Mouse (Mus musculus) kidney, adult 18-20 months (tissue): ENCODE results near the gene Hist1h2bh.

Experiments
- DNase-seq: peaks from one replicate; pipeline ENCODE4 v3.0.0; 2021

Hist1h2bh gene

DNA sequence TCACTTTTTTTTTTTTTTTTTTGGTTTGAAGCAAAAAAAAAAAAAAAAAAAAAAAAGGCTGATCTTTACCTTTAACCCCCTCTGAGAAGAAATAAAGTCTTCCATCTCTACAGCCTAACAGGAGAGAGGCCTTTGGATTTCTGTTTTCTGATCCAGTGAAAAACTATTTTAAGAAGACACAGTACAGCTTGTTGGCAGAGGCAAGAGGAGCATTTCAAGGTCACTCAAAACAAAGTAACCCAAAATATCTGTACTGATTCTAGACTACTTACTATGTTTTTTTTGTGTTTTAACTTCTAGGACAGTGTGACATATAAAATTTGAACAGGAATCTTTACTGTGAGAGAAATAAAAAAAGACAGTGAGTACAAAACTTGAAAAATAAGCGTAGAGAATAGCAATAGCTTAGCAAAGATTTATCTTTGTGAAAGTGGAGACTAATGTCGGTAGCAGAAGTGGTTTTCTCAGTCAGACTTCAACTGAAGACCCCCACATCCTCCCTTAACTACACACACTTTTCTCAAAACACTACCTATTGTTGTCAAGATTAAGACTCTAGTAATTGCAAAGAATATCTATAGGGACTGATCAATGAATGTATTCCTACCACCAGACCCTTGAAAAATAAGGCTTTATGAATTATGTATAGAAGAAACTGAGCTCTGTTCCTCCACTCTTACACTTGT is 13.6 kb downstream of the Hist1h2bh start:
- DNase-seq, result no peak

DNA sequence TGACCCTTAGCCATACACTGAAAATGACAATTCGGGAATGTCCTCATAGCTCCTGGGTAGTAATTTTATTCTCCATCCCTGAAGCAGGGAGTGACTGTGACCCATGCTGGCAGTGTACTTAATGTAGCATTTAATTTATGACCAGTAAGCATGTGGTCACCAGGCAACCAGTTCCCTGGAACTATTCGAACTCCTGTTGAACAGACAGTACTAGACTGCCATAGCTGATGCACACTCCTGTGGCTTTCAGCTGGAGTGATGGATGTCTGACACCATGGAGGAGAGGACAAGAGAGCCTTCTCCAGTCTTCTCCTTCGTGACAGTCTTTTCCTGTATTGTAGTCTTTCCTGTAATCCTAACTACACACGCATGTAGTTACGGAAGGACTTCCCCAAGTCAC is 14.2 kb downstream of the Hist1h2bh start:
- DNase-seq, result no peak

DNA sequence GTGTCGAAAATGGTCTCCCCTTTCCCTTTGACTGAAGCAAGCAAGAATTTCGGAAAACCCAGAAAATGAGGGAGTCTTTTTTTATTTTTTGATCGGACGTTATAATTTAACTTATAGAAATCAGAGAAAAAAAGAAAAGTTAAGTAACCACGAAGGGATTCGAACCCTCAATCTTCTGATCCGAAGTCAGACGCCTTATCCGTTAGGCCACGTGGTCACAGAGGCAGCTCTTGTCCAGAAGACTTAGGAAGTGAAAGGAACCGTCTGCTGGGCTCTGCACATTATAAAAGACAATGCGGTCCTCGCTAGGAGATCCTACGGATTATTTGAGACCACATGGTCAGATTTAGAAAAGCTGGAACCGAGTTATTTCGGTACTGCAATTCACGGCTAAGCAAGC is 16.9 kb downstream of the Hist1h2bh start:
- peak; percentile 92 for DNase-seq

DNA sequence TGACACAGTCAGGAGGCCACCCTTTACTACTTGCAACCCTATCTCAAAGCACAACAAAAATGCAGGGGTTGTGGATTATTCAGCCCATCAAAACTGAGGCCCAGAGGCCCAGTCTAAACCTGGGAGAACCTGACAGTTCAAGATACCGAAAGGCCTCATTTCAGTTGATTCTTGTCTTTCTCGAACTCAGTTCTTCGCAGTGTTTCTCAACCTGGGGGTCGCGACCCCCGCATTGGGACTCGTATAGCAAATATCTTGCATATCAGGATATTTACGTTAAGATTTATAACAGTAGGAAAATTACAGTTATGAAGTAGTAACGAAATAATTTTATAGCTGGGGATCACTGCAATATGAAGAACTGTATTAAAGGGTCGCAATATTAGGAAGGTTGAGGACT is 17.3 kb downstream of the Hist1h2bh start:
- DNase-seq, result no peak

DNA sequence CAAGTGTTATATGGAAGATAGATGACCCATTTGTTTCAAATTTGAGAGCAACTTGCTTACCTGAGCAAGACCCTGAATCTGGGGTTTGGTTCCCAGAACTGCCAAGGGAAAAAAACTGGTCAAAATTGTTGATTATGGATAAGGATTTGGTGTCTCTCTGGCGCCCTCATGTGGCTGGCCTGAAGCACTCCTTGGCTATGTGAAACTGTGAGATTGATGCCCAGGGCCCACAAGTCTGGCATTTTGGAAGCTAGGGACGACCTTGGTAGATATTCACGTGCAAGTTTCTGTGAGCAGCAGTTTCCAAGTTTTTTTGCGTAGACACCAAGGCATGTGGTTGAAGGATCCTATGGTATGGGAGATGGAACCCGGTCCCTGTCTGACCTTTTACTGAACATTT is 18.5 kb downstream of the Hist1h2bh start:
- DNase-seq, result peak; percentile 65

DNA sequence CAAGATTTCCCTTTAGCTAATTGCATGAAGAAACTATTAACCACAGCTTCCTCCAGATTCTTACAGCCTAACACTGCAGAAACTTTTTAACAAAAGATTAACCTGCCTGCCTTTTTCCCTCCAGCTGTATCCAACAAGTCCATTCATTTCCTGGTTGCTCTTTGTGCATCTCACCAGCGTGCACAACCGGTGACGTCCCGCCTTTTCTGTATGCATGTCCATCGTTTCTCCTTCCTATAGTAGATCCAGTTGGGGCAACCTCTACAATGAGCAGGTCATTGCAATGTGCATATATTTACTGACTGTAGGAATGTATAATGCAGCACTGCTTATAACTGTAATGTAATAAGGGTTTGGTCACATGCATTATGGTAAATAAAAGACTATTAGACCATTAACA is 19.2 kb downstream of the Hist1h2bh start:
- no peak for DNase-seq

DNA sequence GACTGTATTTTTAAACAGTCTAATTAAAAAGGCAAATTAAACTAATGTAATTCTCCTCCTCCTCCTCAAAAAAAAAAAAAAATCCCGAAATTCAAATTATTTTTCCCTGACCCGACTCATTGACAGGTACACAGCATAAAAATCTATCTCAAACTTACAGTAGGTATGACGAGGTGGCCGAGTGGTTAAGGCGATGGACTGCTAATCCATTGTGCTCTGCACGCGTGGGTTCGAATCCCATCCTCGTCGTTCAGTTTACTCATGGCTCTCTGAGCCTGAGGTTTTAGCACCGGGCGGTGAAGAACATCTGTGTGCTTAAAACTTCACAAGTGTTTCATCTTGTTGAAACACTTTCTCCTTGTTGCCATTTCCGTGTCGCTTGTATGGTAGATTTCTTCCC is 21.5 kb downstream of the Hist1h2bh start:
- DNase-seq, result peak; percentile 81

DNA sequence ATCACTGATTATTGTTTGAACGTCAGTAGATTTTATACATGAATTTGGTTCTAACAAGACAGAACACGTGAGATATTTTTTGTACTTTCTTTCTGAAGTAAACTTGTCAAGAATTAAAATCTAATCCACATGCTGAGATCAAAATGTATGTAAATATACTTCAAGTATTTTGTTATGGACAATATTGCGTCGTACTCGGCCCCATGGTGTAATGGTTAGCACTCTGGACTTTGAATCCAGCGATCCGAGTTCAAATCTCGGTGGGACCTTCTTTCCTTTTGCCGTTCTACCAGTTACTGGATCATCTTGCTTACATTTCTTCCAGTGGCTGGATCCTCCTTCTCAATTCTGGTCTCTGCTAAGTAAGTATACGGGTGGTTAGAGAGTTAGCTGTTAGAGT is 23.8 kb downstream of the Hist1h2bh start:
- DNase-seq, result peak; percentile 83

DNA sequence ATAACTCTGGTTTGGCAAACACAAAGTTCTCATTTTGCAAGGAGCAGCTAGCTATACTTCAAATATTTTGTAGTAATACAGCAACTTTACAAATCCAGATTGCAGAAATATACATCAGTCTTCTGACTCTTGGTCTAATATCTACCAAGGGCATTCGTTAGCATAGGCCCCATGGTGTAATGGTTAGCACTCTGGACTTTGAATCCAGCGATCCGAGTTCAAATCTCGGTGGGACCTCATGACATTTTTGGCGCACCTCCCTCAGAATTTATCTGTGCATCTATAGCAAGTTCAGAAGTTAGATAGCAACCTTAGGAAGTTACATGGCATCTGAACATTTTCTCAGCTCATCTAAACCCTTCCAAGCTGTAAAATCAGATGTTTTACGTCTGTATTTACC is 24.3 kb downstream of the Hist1h2bh start:
- DNase-seq, result peak; percentile 82

DNA sequence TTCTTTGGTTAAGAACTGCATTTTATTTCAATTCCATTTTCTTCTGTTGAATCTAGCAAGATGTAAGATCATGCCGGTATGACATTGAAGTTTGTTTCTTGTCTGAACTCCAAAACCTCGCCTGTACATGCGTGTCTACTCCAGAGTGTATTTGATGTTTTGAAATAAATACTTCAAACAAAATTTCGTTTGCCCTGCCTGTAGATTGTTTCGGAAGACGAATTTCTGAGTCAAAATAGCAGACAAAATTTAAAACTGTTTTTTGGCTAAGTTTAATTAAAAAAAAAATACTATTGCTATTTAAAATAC is 24.9 kb downstream of the Hist1h2bh start:
- no peak for DNase-seq

DNA sequence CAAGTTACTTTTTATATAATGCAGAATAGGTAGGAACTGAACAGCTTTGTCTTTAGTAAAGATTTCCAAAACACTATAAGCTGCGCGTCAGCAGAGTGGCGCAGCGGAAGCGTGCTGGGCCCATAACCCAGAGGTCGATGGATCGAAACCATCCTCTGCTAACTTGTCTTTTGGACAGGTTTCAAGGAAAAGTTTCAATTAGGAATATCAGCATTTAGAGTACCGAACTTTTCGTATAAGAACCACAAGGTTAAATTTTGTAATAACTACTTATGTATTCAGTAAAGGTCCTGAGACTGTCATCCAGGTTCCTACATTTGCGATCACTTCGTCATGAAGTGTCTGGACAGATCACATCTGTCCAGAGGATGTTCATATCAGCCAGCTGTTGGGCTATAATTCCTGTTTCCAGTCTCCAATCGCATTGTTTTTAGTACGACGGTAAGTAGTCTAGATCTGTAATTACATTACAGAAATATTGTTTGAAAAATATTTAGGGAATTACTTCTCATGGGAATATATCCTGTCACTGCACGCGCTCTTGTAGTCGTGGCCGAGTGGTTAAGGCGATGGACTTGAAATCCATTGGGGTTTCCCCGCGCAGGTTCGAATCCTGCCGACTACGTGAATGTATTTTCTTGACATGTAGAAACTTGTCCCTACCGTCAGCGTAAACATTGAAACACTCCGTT is 25.4 kb downstream of the Hist1h2bh start:
- peak; percentile 94 for DNase-seq

DNA sequence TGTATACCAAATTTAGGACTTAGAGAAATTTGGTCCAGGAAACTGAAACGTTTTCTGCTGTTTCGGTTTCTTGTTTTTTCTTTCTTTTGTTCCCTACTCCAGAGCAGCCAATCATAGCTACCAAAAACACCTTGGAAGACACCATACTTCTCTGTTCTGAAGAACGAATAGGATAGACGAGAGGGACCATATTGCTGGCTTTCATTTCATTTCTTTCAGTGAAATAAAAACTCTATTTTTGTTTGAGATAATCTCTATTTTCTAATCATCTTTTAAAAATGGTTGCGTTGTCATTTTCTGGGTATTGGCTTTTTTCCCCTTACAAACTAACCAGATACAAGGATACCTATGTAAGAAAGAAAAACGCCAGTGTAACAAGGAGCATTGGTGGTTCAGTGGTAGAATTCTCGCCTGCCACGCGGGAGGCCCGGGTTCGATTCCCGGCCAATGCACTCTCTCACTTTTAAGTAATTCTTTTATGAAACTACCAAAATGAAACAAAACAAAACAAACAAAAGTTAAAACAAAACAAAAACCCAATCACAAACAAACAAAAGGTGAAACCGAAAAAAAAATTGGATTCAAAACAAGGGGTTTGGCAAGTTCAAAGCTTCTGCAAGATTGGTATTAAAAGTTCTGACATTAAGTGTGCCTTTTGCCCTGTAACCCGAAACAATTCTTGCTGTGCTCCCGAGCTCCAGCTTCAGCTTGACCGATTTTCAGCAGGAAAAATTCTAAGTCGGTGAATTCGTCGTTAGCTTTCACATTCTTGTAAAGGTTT is 26.2 kb downstream of the Hist1h2bh start:
- peak; percentile 90 for DNase-seq

DNA sequence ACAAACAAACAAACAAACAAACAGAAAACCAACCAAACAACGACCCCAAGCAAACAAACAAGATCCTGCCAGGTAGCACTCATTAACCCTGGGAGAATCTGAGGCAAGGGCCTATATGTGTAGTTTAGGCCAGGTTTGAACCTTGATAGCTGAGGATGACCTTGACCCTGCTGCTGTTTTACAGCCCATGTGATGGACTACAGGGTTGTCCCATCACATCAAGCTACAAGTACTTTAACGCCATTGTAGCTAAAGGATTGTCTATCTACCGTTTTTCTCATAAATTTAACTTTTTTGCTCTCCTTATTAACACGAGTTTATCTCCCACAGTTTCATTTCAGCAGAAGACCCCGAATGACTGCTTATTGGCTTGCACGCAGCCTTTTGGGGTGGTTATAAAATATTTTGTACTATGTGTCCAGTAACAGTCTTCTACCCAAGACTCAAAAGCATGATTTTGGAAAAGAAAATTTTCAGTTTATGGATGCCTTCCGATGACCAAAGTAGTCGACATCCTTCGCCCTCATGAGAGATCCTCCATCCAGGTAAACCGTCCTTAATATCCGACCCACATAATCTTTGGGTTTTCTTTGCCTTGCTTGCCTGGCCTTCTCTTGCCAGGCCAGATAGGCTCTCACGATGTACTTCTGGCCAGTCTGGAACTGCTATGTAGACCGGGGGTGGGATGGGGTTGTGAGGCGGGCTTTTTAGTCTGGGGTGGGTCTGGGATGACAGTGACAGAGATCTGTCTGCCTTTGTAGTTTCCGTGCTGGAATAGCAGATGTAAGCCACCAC is 27.2 kb downstream of the Hist1h2bh start:
- DNase-seq, result no peak

DNA sequence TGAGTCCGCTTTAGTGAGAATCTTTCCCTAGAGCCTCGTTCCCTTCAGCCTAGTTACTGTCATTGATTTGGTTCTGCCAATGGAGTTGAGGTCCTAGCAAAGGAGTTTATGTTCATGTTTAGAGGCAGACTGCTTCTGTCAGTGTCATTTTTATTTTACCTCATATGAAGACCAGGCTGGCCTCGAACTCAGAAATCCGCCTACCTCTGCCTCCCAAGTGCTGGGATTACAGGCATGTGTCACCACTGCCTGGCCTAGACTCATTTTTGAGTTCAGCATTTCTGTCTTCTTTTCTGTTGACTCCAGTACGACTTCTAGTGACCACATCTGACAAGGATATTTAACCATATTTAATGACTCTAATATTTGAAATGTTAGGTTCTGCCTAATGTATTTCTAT is 27.9 kb downstream of the Hist1h2bh start:
- DNase-seq, result no peak

DNA sequence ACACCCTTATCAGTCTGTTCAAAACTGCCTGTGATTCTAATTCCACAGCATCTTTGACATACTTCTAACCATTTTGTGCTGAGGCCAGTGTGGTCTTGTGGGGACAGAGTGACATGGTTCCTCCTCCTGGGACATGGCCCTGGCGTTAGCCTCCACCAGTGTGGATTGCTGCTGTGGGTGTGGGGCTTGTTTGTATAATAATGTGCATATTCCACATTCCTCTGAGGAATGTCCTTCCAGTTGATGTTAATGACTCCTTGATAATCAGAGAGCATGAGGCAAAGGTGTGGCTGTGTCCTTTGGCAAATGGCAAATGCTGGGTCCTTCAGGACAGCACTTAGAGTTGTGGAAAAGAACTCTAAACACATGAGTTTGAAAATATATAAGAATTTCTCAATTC is 29.7 kb downstream of the Hist1h2bh start:
- DNase-seq, result no peak

DNA sequence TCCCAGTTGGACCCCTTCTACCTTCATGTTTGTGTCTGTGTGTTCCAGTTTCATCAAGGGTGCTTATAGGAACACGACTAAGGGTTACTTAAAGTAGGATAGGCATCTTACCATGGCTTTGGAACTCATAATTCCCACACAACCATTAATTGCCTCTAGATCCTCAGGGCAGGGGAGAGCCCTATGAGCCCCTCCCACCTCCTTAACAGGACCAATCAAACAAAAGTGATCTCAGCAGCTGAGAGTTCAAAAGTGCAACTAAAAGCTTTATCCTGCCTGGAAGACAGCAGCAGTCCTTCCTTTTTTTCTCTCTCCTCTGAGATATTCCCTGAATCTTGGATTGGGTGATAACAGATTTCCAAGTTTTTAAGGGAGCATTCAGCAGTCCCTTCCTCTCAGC is 33.1 kb downstream of the Hist1h2bh start:
- DNase-seq, result no peak

DNA sequence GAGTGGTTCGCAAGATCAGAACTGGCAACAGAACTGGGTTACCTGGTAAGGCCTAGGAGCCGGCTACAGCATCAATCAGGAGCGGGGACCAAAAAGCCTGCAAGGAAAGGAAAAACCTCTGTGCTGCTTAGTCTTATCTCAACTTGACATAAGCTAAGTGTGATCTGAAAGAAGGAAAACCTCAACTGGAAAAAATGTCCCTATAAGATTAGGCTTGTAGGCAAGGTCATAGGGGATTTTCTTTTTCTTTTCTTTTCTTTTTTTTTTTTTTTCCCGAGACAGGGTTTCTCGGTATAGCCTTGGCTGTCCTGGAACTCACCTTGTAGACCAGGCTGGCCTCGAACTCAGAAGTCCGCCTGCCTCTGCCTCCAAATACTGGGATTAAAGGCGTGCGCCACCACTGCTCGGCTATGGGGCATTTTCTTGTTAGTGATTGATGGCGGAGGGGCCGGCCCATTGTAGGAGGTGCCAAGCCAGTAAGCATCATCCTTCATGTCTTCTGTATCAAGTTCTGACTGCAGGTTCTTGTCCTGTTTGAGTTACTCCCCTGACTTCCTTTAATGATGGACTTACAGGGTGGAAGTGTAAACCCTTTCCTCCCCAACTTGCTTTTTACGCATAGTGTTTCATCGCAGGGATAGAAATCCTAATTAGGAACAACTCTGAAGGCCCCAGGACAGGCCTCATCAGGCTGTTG is 36.2 kb downstream of the Hist1h2bh start:
- DNase-seq, result no peak

DNA sequence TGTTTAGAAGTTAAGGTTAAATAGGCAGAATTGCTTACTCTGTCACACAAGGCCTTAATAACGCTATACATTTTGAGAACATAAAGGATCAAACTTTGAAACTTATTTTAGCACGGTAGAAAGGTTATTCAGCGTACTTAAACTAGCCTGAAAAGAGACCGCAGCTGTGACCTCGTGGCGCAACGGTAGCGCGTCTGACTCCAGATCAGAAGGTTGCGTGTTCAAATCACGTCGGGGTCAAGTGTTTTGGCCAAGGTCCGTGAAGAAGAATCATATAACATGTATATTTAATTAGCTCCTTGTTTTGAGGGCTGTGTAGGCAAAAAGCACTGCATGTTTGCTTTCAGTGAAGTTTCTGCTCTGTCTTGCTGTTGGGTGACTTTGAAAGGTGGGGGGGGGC is 36.8 kb downstream of the Hist1h2bh start:
- DNase-seq, result peak; percentile 7

DNA sequence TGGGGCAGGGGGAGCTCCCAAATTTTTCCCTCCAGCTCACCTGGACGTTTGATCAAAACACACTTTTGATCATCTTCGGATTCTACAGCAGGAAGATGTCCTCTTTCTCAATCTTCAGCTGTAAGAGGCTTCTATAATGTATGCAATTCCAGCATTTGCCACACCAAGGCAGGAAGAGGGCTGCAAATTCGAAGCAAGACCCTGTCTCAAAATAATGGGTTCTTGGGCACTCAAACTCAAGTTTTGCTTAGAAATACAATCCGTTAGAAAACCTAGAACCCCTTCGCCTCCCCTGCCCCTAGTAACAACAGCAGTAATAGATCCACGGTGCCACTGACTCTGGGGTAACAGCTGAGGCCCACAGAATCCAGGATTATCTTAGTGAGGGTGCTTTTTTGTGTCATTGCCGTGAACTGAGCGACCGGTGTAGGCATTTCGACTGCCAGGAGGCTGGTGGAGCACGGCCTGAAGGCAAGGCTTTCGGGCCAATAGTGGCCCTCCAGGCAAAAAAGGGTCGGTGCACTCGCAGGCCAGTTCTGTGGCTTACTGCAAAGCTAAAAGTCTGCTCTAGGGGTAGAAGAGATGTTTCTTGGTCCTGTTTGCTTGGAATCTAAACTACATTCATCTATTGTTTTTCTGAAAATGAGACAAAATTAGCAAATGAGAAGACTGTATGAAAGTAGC is 37.4 kb downstream of the Hist1h2bh start:
- no peak for DNase-seq

DNA sequence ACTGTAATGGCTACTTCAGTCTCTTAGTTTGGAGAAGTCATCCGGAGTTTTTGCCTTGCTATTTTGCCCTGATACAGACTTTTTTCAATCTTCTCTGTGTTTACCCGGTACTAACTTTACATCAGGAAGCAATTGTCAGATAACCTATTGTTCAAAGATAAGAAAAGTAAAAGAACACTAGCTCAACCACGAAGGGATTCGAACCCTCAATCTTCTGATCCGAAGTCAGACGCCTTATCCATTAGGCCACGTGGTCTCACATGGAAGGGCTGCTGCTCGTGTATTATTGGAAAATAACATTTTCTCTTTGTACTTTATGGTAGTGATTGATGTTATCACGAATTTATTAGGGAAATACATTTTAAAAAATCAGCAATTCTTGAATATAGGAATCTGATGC is 39.4 kb downstream of the Hist1h2bh start:
- peak; percentile 20 for DNase-seq

DNA sequence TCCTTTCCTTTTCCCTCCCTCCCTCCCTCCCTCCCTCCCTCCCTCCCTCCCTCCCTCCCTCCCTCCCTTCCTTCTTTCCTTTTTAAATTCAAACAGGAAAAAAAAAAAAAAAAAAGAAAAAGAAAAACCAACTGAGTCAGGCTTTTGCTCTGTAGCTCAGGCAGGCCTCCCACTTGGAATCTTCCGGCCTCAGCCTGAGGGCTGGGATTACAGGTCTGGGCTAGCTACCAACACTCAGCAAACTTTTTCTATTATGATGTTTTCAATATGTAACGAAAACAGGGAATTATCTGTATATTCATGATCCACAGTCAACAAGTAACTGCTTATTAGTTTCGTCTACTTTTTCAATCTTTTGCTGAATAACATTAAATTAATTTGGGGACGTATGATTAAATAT is 40.3 kb downstream of the Hist1h2bh start:
- no peak for DNase-seq

DNA sequence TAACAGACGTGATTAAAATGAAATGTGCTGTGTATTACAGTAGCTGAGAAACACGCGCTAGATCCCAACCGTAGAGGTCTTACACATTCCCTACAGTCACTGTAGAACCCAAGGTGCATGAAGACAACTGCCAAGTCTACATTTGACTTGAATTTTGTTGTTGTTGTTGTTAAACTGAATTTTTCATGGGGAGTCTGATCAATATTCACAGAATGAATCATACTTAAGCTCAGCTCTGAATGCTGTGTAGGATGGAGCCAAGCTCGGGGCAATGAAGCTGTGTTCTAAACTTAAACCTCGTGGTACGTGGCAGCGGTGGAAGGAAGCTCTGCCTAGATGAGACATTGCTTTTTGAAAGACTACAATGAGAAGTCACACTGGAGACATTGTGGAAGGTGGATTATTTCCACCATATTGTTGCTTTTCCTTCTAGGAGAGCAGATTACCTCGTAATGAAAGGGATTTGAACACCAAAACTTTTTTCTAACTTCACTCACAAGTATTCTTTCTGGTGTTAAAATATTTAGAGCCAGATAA is 41.1 kb downstream of the Hist1h2bh start:
- no peak for DNase-seq
